Mouse (Mus musculus): ENCODE measurements around the gene Lif. TPM values are rescaled to one million over a fixed set of nuclear protein-coding genes. Genes with fewer than 3 reads are reported as not detected.

The Lif gene
- polyA plus RNA-seq, 1 experiment = not detected

DNA sequence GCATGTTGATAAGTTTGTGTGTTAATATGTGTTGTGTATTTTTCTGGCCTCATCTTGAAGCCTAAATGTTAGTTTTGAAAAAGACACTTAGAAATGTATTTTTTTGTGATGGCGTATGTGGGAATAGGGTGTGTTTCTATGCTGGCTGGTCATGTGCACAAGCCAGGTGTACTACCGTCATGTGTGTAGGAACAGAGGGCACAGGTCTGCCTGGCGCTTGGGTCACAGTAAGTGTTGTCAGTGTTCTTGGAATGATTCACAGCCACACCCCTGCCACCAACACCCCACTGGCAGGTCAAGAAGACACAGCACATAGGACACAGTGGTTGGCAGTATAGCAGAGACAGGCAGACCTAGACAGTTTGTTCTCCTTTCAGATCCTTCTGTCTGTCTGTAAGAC lies 8.2 kb upstream of the Lif start:
- Histone ChIP-seq H3K27ac (ENCODE audit: insufficient read depth, low read depth, low read length) (no peak overlapping the region), H3K4me3 (ENCODE audit: insufficient read depth, low read depth, low read length) (no peak overlapping the region), H3K4me1 (ENCODE audit: control insufficient read depth, insufficient read depth, low read length) (no peaks in the 10 kb centered on the region)
- WGBS = 99% methylated on average over 3 of the region's 3 CpGs
- no peak for TF ChIP-seq CTCF (IDR thresholded peaks at IDR 0.05; ENCODE audit: insufficient read depth, low read depth, low read length)
- TF ChIP-seq POLR2A (IDR thresholded peaks at IDR 0.05; ENCODE audit: insufficient read depth, low read depth, low read length) = no peak

DNA sequence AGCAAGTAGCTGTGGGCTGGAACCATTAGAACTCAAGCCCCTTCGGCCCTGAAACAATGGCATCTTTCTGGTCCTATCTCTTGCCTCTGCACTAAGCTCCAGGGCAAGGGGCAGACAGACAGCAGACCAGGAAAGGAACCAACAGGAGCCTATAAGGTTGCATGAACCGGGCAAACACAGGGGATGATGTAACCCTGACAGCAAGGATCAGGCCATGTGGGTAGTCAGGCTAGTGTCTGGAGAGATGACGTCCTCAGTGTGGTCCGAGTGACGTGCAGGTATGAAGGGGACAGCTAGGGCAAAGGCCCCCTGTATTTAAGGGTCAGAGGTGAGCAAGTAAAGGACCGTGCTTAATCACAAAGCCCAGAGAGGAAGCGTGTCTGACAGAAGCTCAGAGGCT lies 7.1 kb upstream of the Lif start:
- no peaks in the 10 kb centered on the region for H3K4me1 ChIP-seq (ENCODE audit: control insufficient read depth, insufficient read depth, low read length)
- H3K4me3 ChIP-seq (ENCODE audit: insufficient read depth, low read depth, low read length) = no peak overlapping the region
- TF ChIP-seq CTCF (IDR thresholded peaks at IDR 0.05; ENCODE audit: insufficient read depth, low read depth, low read length) (no peak), POLR2A (IDR thresholded peaks at IDR 0.05; ENCODE audit: insufficient read depth, low read depth, low read length) (no peak)
- WGBS = 90% methylated on average over 7 of the region's 7 CpGs
- H3K27ac ChIP-seq (ENCODE audit: insufficient read depth, low read depth, low read length) = no peak overlapping the region

- 77% methylated on average over 3 of the region's 3 CpGs for WGBS
- no peak for TF ChIP-seq POLR2A (IDR thresholded peaks at IDR 0.05; ENCODE audit: insufficient read depth, low read depth, low read length)
- no peak for TF ChIP-seq CTCF (IDR thresholded peaks at IDR 0.05; ENCODE audit: insufficient read depth, low read depth, low read length)
- Histone ChIP-seq H3K4me1 (ENCODE audit: control insufficient read depth, insufficient read depth, low read length) (no peaks in the 10 kb centered on the region), H3K4me3 (ENCODE audit: insufficient read depth, low read depth, low read length) (no peak overlapping the region), H3K27ac (ENCODE audit: insufficient read depth, low read depth, low read length) (no peak overlapping the region)
Measured at GRCm38 (mm10) chr11:4251376-4251775, 6.0 kb upstream of the Lif start.

DNA sequence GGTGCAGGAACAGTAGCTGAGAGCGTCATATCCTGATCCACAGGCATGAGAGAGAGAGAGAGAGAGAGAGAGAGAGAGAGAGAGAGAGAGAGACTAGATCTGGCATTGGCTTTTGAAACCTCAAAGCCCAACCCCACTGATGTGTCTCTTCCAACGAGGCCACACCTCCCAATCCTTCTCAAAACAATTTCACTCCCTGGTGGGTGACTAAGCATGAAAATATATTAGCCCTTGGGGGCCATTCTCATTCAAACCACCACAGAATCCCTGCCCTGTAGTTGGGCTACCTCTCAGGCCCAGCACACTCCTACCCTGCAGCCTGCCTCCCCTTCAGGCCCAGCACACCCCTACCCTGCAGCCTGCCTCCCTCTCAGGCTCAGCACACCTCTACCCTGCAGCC lies 4.5 kb upstream of the Lif start:
- Histone ChIP-seq H3K4me3 (ENCODE audit: insufficient read depth, low read depth, low read length) (no peak overlapping the region), H3K4me1 (ENCODE audit: control insufficient read depth, insufficient read depth, low read length) (no peaks in the 10 kb centered on the region), H3K27ac (ENCODE audit: insufficient read depth, low read depth, low read length) (no peak overlapping the region)
- TF ChIP-seq CTCF (IDR thresholded peaks at IDR 0.05; ENCODE audit: insufficient read depth, low read depth, low read length) (no peak), POLR2A (IDR thresholded peaks at IDR 0.05; ENCODE audit: insufficient read depth, low read depth, low read length) (no peak)
- 69% methylated on average over 2 of the region's 2 CpGs for WGBS

- TF ChIP-seq POLR2A (IDR thresholded peaks at IDR 0.05; ENCODE audit: insufficient read depth, low read depth, low read length) (no peak), CTCF (IDR thresholded peaks at IDR 0.05; ENCODE audit: insufficient read depth, low read depth, low read length) (no peak)
- WGBS = 53% methylated on average over 5 of the region's 5 CpGs
- H3K27ac ChIP-seq (ENCODE audit: insufficient read depth, low read depth, low read length) = no peak overlapping the region
- H3K4me3 ChIP-seq (ENCODE audit: insufficient read depth, low read depth, low read length) = no peak overlapping the region
- H3K4me1 ChIP-seq (ENCODE audit: control insufficient read depth, insufficient read depth, low read length) = peaks cover 27% of the 10 kb centered on the region
Measured at GRCm38 (mm10) chr11:4257756-4258155, 399 bp downstream of the Lif start.

DNA sequence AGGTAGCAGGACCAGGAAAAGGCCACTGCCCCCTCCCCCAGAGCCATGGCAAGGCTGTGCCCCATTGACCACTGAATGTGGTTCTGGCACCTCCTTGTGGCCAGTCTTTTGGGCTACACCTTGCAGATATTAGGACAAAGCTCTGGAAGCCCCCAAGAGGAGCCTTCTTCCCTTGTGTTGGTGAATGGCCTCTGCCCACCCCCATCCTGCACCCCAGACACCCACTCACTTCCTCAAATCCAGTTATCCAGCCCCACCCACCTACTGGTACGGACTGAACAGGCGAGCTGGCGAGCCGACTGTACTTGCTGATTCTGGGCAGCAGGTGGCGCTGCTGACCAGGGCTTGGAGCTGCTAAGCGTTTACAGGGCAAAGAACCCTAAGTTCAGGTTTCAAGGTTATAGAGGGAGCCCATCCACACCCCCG lies 1.3 kb downstream of the Lif start:
- TF ChIP-seq CTCF (IDR thresholded peaks at IDR 0.05; ENCODE audit: insufficient read depth, low read depth, low read length) = peak; percentile 99
- TF ChIP-seq POLR2A (IDR thresholded peaks at IDR 0.05; ENCODE audit: insufficient read depth, low read depth, low read length) = no peak
- no peak overlapping the region for H3K27ac ChIP-seq (ENCODE audit: insufficient read depth, low read depth, low read length)
- under 1% methylated on average over 7 of the region's 7 CpGs for WGBS
- peaks cover 27% of the 10 kb centered on the region for H3K4me1 ChIP-seq (ENCODE audit: control insufficient read depth, insufficient read depth, low read length)
- no peak overlapping the region for H3K4me3 ChIP-seq (ENCODE audit: insufficient read depth, low read depth, low read length)

DNA sequence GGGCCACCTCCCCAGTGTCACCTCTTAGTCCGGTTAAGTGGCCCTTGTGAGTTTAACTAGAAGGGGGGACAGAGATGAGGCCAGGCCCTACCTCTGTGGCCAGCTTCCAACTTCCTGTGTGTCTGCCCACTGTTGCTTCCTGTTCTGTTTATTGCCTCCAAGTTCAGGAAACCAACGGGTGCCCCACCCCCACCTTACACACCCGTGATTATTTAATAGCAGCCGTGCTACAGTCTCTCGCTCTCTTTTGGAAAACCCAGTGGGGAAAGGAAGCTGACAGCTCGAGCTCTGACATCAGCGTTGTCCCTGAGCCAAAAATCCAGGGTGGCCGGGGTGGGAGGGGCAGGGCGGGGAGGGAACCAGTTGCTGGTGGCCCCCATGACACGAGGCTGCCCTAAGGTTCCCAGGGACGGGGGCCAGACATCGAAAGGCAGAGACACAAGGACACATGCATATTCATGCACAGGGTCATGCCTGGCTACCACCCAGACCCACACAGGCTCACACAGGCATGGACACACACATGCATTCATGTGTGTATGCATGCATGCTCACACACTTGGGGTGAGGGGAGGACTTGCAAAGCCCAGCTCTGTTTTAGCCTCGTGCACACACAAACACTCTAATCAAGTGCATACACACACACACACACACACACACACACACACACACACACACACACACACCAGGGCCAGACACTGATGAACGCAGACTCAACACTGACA lies 3.3 kb downstream of the Lif start:
- H3K27ac ChIP-seq (ENCODE audit: insufficient read depth, low read depth, low read length) = no peak overlapping the region
- H3K4me1 ChIP-seq (ENCODE audit: control insufficient read depth, insufficient read depth, low read length) = peaks cover 30% of the 10 kb centered on the region
- 14% methylated on average over 14 of the region's 14 CpGs for WGBS
- no peak overlapping the region for H3K4me3 ChIP-seq (ENCODE audit: insufficient read depth, low read depth, low read length)
- TF ChIP-seq CTCF (IDR thresholded peaks at IDR 0.05; ENCODE audit: insufficient read depth, low read depth, low read length) = no peak
- TF ChIP-seq POLR2A (IDR thresholded peaks at IDR 0.05; ENCODE audit: insufficient read depth, low read depth, low read length) = no peak

- TF ChIP-seq POLR2A (IDR thresholded peaks at IDR 0.05; ENCODE audit: insufficient read depth, low read depth, low read length) (no peak), CTCF (IDR thresholded peaks at IDR 0.05; ENCODE audit: insufficient read depth, low read depth, low read length) (peak; percentile 46)
- 53% methylated on average over 7 of the region's 7 CpGs for WGBS
- Histone ChIP-seq H3K4me1 (ENCODE audit: control insufficient read depth, insufficient read depth, low read length) (peaks cover 30% of the 10 kb centered on the region), H3K27ac (ENCODE audit: insufficient read depth, low read depth, low read length) (no peak overlapping the region), H3K4me3 (ENCODE audit: insufficient read depth, low read depth, low read length) (no peak overlapping the region)
Measured at GRCm38 (mm10) chr11:4261188-4261494, 3.8 kb downstream of the Lif start.

DNA sequence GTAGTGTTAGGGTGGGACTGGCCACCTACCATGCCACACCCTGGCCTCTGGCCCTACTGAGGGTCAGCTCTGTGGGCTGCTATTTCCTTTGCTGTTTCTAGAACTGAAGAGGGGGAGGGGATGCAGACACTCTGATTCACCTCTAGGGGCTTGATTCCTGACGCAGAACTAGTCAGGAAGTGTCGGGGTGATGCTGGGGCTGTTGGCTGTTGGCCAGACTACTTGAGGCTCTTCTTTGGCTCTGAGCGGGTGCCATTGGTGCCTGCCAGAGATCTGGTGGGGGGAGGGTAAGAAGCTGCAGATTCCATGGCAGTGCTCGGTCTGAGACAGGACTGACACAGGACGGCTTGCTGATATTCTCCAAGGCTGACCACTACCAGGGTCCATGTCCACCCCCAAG lies 4.6 kb downstream of the Lif start:
- H3K27ac ChIP-seq (ENCODE audit: insufficient read depth, low read depth, low read length) = no peak overlapping the region
- TF ChIP-seq CTCF (IDR thresholded peaks at IDR 0.05; ENCODE audit: insufficient read depth, low read depth, low read length) (0 out of 2 replicates have a peak, but pooled peaks have one; percentile 7), POLR2A (IDR thresholded peaks at IDR 0.05; ENCODE audit: insufficient read depth, low read depth, low read length) (no peak)
- H3K4me1 ChIP-seq (ENCODE audit: control insufficient read depth, insufficient read depth, low read length) = peaks cover 37% of the 10 kb centered on the region
- 33% methylated on average over 5 of the region's 5 CpGs for WGBS
- no peak overlapping the region for H3K4me3 ChIP-seq (ENCODE audit: insufficient read depth, low read depth, low read length)
